Mouse (Mus musculus): ENCODE data around the gene Asxl2. TPM values are rescaled to one million over a fixed set of nuclear protein-coding genes. Genes with fewer than 3 reads are reported as not detected.

Asxl2 gene
- polyA plus RNA-seq, 1 experiment from 2014 or later = 21.3 TPM

DNA sequence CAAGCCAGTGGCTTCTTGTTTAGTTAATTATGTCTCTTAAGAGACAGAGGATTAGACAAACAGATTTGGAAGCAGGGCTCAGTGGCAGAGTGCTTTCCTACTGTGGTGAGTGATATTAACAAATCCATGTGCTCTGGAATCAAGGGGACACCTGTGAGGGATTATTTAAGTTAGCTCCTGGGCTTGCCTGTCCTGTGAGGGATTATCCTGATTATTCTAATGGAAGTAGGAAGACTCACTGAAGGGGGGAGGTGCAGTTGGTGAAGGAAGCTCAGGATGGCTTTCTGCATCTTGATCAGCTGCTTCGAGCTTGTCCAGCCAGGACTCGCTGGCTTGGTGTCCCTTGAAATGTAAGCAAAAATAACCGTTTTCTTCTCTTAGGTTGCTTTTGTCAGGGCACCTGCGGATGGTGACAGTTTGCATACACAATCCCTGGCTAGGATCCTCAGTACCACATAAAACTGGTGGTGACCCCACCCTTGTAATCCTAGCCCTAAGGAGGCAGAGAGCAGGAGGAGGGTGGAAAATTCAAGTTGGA lies 119.5 kb downstream of the Asxl2 start:
- Histone ChIP-seq H3K4me2 (replicated peaks; ENCODE audit: low read depth, low read length) (no peak overlapping the region), H3K36me3 (ENCODE audit: control insufficient read depth, insufficient read depth, low read length) (no peaks in the 10 kb centered on the region), H3K4me3 (ENCODE audit: low read depth, low read length) (no peak overlapping the region), H3K4me1 (replicated peaks; ENCODE audit: control insufficient read depth, insufficient read depth, low read length) (no peaks in the 10 kb centered on the region), H3K27me3 (ENCODE audit: control insufficient read depth, insufficient read depth, low read length) (no peaks in the 10 kb centered on the region), H3K9ac (ENCODE audit: low read depth, low read length) (no peak overlapping the region), H3K9me3 (ENCODE audit: control insufficient read depth, low read length) (no peaks in the 10 kb centered on the region), H3K27ac (ENCODE audit: low read depth, low read length) (no peak overlapping the region)
- no peak for ATAC-seq (ENCODE audit: low FRiP score)
- WGBS = 51% methylated on average over 4 of the region's 4 CpGs
- DNase-seq (ENCODE audit: low spot score) = no peak

DNA sequence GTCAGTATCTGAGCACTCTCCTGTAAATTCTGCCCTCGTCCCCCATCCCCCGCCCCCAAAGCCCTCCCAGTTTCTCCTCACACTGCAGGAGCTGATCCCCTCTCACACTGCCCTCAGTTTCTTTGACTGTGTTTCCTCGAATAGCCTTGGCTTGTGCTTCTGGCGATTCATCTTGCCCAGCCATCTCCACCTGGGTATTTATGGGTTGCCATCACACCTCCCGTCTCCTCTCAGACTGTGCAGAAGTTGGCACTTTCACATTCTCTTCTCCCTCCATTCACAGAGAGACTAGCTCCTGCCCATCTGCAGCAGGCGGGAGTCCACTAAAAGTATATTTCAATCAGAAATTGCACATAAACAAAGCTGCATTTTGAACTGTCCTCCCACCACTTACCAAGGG lies 120.1 kb downstream of the Asxl2 start:
- no peak overlapping the region for H3K27ac ChIP-seq (ENCODE audit: low read depth, low read length)
- no peak for DNase-seq (ENCODE audit: low spot score)
- 40% methylated on average over 6 of the region's 6 CpGs for WGBS
- H3K4me1 ChIP-seq (replicated peaks; ENCODE audit: control insufficient read depth, insufficient read depth, low read length) = no peaks in the 10 kb centered on the region
- no peaks in the 10 kb centered on the region for H3K36me3 ChIP-seq (ENCODE audit: control insufficient read depth, insufficient read depth, low read length)
- H3K9ac ChIP-seq (ENCODE audit: low read depth, low read length) = no peak overlapping the region
- no peaks in the 10 kb centered on the region for H3K9me3 ChIP-seq (ENCODE audit: control insufficient read depth, low read length)
- H3K27me3 ChIP-seq (ENCODE audit: control insufficient read depth, insufficient read depth, low read length) = no peaks in the 10 kb centered on the region
- no peak for ATAC-seq (ENCODE audit: low FRiP score)
- no peak overlapping the region for H3K4me3 ChIP-seq (ENCODE audit: low read depth, low read length)
- H3K4me2 ChIP-seq (replicated peaks; ENCODE audit: low read depth, low read length) = no peak overlapping the region

DNA sequence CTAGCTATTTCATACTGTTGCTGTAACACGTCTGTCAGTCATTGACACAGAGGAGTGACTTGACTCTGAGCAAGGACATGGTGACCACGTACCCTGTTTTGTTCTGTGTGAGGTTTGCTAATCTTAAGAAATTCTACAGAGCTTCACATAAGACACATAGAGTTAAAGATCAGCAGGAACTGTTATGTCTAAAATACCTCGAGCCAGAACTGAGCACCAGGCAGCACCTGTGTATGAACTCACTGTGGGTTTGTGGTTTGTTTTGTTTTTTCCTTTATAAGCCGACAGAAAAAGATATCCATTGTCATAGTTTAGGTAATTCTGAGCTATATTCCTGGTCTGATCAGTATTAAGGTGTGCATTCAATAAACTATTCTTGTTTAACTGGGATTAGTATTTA lies 120.8 kb downstream of the Asxl2 start:
- H3K27me3 ChIP-seq (ENCODE audit: control insufficient read depth, insufficient read depth, low read length) = no peaks in the 10 kb centered on the region
- DNase-seq (ENCODE audit: low spot score) (no peak), ATAC-seq (ENCODE audit: low FRiP score) (no peak)
- no peak overlapping the region for H3K27ac ChIP-seq (ENCODE audit: low read depth, low read length)
- no peak overlapping the region for H3K9ac ChIP-seq (ENCODE audit: low read depth, low read length)
- H3K4me1 ChIP-seq (replicated peaks; ENCODE audit: control insufficient read depth, insufficient read depth, low read length) = no peaks in the 10 kb centered on the region
- no peaks in the 10 kb centered on the region for H3K9me3 ChIP-seq (ENCODE audit: control insufficient read depth, low read length)
- no peak overlapping the region for H3K4me3 ChIP-seq (ENCODE audit: low read depth, low read length)
- 63% methylated on average over 4 of the region's 4 CpGs for WGBS
- H3K4me2 ChIP-seq (replicated peaks; ENCODE audit: low read depth, low read length) = no peak overlapping the region
- H3K36me3 ChIP-seq (ENCODE audit: control insufficient read depth, insufficient read depth, low read length) = no peaks in the 10 kb centered on the region

DNA sequence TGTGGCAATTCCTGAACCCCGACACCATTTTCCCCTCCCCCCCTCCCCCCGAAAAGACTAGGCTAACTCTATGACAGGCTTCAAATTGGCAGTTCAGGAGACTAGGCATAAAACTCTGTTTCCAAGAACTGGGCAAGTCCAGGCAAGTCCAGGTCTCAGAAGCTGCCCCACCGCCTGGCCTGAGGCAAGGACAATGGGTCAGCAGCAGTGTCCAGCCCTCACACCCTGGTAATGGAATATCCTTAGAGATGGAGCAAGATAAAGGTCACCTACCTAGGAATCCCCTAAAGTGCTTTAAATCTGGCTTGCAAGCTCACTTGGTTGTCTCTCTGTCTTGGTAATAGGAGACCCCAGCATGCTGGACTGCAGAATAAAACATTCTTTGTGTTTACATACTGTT lies 121.3 kb downstream of the Asxl2 start:
- no peaks in the 10 kb centered on the region for H3K36me3 ChIP-seq (ENCODE audit: control insufficient read depth, insufficient read depth, low read length)
- no peaks in the 10 kb centered on the region for H3K4me1 ChIP-seq (replicated peaks; ENCODE audit: control insufficient read depth, insufficient read depth, low read length)
- H3K27me3 ChIP-seq (ENCODE audit: control insufficient read depth, insufficient read depth, low read length) = no peaks in the 10 kb centered on the region
- no peak overlapping the region for H3K4me2 ChIP-seq (replicated peaks; ENCODE audit: low read depth, low read length)
- H3K9me3 ChIP-seq (ENCODE audit: control insufficient read depth, low read length) = no peaks in the 10 kb centered on the region
- H3K9ac ChIP-seq (ENCODE audit: low read depth, low read length) = no peak overlapping the region
- 62% methylated on average over 3 of the region's 3 CpGs for WGBS
- no peak overlapping the region for H3K27ac ChIP-seq (ENCODE audit: low read depth, low read length)
- no peak for ATAC-seq (ENCODE audit: low FRiP score)
- no peak overlapping the region for H3K4me3 ChIP-seq (ENCODE audit: low read depth, low read length)
- no peak for DNase-seq (ENCODE audit: low spot score)

DNA sequence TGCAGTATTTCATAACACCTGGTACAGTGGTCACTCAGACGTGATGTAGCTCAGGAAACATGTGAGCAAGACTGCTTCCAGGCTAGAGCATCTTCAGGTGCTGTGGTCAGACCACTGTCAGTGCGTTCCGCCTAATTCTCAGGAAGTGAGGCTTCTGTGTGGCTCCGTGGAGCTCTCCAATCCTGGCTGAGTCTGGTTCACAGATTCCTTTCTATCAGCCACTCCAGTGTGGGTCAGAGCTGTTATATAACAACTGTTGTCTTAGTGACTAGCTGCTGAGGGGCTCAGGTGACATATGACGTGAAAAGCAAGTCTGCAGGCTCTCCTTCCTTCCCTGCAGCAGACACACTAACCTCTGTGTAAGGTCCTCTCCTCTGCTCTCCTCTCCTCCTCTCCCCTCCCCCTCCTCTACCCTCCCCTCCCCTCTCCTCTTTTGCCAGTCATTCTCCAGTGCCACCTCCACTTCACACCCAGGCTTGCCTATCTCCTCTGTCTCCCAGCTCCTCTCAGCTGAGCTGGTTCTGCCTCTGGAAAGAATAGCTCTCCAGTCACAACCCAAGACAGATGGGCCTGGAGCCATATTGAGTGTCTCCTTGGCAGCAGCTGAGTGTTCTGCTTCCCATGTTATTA lies 122.0 kb downstream of the Asxl2 start:
- no peak overlapping the region for H3K4me3 ChIP-seq (ENCODE audit: low read depth, low read length)
- no peaks in the 10 kb centered on the region for H3K36me3 ChIP-seq (ENCODE audit: control insufficient read depth, insufficient read depth, low read length)
- no peak for ATAC-seq (ENCODE audit: low FRiP score)
- no peak for DNase-seq (ENCODE audit: low spot score)
- H3K4me1 ChIP-seq (replicated peaks; ENCODE audit: control insufficient read depth, insufficient read depth, low read length) = no peaks in the 10 kb centered on the region
- H3K9ac ChIP-seq (ENCODE audit: low read depth, low read length) = no peak overlapping the region
- WGBS = 53% methylated on average over 5 of the region's 5 CpGs
- H3K9me3 ChIP-seq (ENCODE audit: control insufficient read depth, low read length) = no peaks in the 10 kb centered on the region
- no peak overlapping the region for H3K27ac ChIP-seq (ENCODE audit: low read depth, low read length)
- H3K27me3 ChIP-seq (ENCODE audit: control insufficient read depth, insufficient read depth, low read length) = no peaks in the 10 kb centered on the region
- H3K4me2 ChIP-seq (replicated peaks; ENCODE audit: low read depth, low read length) = no peak overlapping the region

DNA sequence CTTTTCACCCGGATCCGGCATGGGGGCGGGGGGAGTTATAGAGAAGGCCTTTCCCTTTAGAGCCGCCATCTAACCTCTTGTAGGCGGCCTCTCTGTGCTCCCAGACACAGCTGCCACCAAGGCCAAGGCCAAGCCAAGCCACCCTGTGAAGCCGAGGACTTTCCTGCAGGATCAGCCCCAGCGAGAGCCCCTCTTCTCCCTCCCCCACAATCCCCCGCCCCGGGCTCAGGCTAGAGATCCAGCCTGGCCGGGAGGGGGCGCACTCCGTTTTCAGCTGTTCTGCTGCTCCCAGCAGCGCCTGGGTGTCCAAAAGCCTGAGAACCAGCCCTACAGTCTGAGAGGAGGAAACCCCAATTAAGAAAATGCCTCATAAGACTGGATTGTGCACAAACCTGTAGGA lies 123.6 kb downstream of the Asxl2 start:
- H3K4me1 ChIP-seq (replicated peaks; ENCODE audit: control insufficient read depth, insufficient read depth, low read length) = no peaks in the 10 kb centered on the region
- H3K9ac ChIP-seq (ENCODE audit: low read depth, low read length) = no peak overlapping the region
- no peaks in the 10 kb centered on the region for H3K36me3 ChIP-seq (ENCODE audit: control insufficient read depth, insufficient read depth, low read length)
- H3K4me2 ChIP-seq (replicated peaks; ENCODE audit: low read depth, low read length) = no peak overlapping the region
- no peak overlapping the region for H3K4me3 ChIP-seq (ENCODE audit: low read depth, low read length)
- ATAC-seq (ENCODE audit: low FRiP score) = peak; percentile 61
- H3K27ac ChIP-seq (ENCODE audit: low read depth, low read length) = no peak overlapping the region
- no peaks in the 10 kb centered on the region for H3K27me3 ChIP-seq (ENCODE audit: control insufficient read depth, insufficient read depth, low read length)
- DNase-seq (ENCODE audit: low spot score) = peak; percentile 65
- WGBS = 6% methylated on average over 13 of the region's 13 CpGs
- H3K9me3 ChIP-seq (ENCODE audit: control insufficient read depth, low read length) = no peaks in the 10 kb centered on the region

Other genes with a start within 250 kb of the Asxl2 start
- gene Rab10, start 116.9 kb upstream of the Asxl2 start, polyA plus RNA-seq (2014; fragmentation: Nextera tagmentation; extraction: Ambion mirVana) = 120 and 127 TPM in 2 replicates
- gene Kif3c, start 61.7 kb upstream of the Asxl2 start, polyA plus RNA-seq (2014; fragmentation: Nextera tagmentation; extraction: Ambion mirVana) = 23.4 and 28.3 TPM in 2 replicates
- gene Dtnb, start 145.5 kb downstream of the Asxl2 start, polyA plus RNA-seq (2014; fragmentation: Nextera tagmentation; extraction: Ambion mirVana) = 36.0 and 37.6 TPM in 2 replicates

All from hindbrain, embryonic 11.5 days (tissue).